Mouse (Mus musculus) liver, postnatal 0 days (tissue): ENCODE data around the gene Prdx5. TPM values are rescaled to one million over a fixed set of nuclear protein-coding genes. Genes with fewer than 3 reads are reported as not detected.

Source experiments
- ATAC-seq: fragments of 200-750 bp; cut with Nextera tagmentation; 2 replicates; pipeline ENCODE4 v1.8.0; 2017; ENCODE audit warnings: mild to moderate bottlenecking, moderate library complexity
- DNase-seq: peaks from one replicate; pipeline ENCODE4 v3.0.0-alpha.2; 2016
- H3K27ac ChIP-seq: fragments of 300-500 bp; sonication (generic); 2 replicates; pipeline ENCODE4 v1.5.1; 2014; ENCODE audit warnings: antibody characterized with exemption, moderate library complexity, mild to moderate bottlenecking, low read depth
- H3K27me3 ChIP-seq: fragments of 300-500 bp; sonication (generic); 2 replicates; pipeline ENCODE4 v1.6.1; 2014; ENCODE audit warnings: low read length, control low read depth, mixed read lengths; ENCODE audit not compliant: insufficient read depth
- H3K36me3 ChIP-seq: fragments of 300-500 bp; sonication (generic); replicated peaks from 2 replicates; pipeline ENCODE4 v1.6.1; 2014; ENCODE audit warnings: mild to moderate bottlenecking, control low read depth, low read length, moderate library complexity, mixed read lengths; ENCODE audit not compliant: insufficient read depth
- H3K4me1 ChIP-seq: fragments of 300-500 bp; sonication (generic); 2 replicates; pipeline ENCODE4 v1.6.1; 2014; ENCODE audit warnings: antibody characterized with exemption, mild to moderate bottlenecking, control low read depth; ENCODE audit not compliant: insufficient read depth
- H3K4me2 ChIP-seq: fragments of 300-500 bp; sonication (generic); 2 replicates; pipeline ENCODE4 v1.6.1; 2014; ENCODE audit warnings: low read depth, mild to moderate bottlenecking, low read length, moderate library complexity, mixed read lengths
- H3K4me3 ChIP-seq: fragments of 300-500 bp; sonication (generic); 2 replicates; pipeline ENCODE4 v1.5.1; 2014; ENCODE audit warnings: low read depth, low read length
- H3K9ac ChIP-seq: fragments of 300-500 bp; sonication (generic); replicated peaks from 2 replicates; pipeline ENCODE4 v1.6.1; 2014; ENCODE audit warnings: mild to moderate bottlenecking, moderate library complexity
- H3K9me3 ChIP-seq: fragments of 300-500 bp; sonication (generic); 2 replicates; pipeline ENCODE4 v1.6.1; 2016; ENCODE audit warnings: mild to moderate bottlenecking, control low read depth, low read length, mixed read lengths
- CTCF ChIP-seq: sonication (generic); IDR thresholded peaks from 2 replicates; pipeline ENCODE4 v1.5.1; 2016; ENCODE audit warnings: antibody characterized with exemption, low read depth
- EP300 ChIP-seq: IDR thresholded peaks from 2 replicates; pipeline ENCODE4 v1.6.1; 2016; ENCODE audit warnings: antibody characterized with exemption, low read depth, mild to moderate bottlenecking
- WGBS: fragments of 180-500 bp; shearing (Covaris S2); extraction: QIAGEN DNeasy Blood & Tissue Kit; methylation state at CpG from one replicate; pipeline ENCODE4 v1.1.7; 2014; ENCODE audit not compliant: insufficient replicate concordance; 5-methylcytosine and 5-hydroxymethylcytosine counted together
- polyA plus RNA-seq: library from polyadenylated mRNA; unstranded; fragments of >200 nt; fragmentation: Nextera tagmentation; extraction: Ambion mirVana; gene quantifications from 2 replicates; pipeline ENCODE4 v1.2.1, GENCODE M21; 2015

The Prdx5 gene
- polyA plus RNA-seq, 1 experiment from 2014 or later, result 371 TPM

- 0% methylated on average over 35 of the region's 35 CpGs for WGBS
- H3K4me3 ChIP-seq, result peak overlapping the region; percentile 60
- H3K4me1 ChIP-seq, result peaks cover 24% of the 10 kb centered on the region
- peak; percentile 85 for ATAC-seq
- no peaks in the 10 kb centered on the region for H3K9me3 ChIP-seq
- TF ChIP-seq EP300, result peak; percentile 62
- TF ChIP-seq CTCF, result no peak
- H3K36me3 ChIP-seq, result peaks cover 11% of the 10 kb centered on the region
- peak; percentile 89 for DNase-seq
- no peaks in the 10 kb centered on the region for H3K27me3 ChIP-seq
- H3K27ac ChIP-seq, result peak overlapping the region; percentile 89
- peak overlapping the region; percentile 100 for H3K4me2 ChIP-seq
- H3K9ac ChIP-seq, result peak overlapping the region; percentile 64
Observed at GRCm38 (mm10) chr19:6951381-6951968, 41.6 kb upstream of the Prdx5 start.

GRCm38 (mm10) chr19:6950613-6951153 is 40.8 kb upstream of the Prdx5 start:
- TF ChIP-seq CTCF, result no peak
- TF ChIP-seq EP300, result no peak
- Histone ChIP-seq H3K4me1 (peaks cover 24% of the 10 kb centered on the region), H3K36me3 (peaks cover 11% of the 10 kb centered on the region), H3K4me3 (peak overlapping the region; percentile 60), H3K9me3 (no peaks in the 10 kb centered on the region), H3K9ac (peak overlapping the region; percentile 64), H3K4me2 (peak overlapping the region; percentile 100), H3K27ac (peak overlapping the region; percentile 89), H3K27me3 (no peaks in the 10 kb centered on the region)
- peak; percentile 47 for DNase-seq
- ATAC-seq, result peak; percentile 11; the same call in 1 of the 2 replicates
- under 1% methylated on average over 28 of the region's 28 CpGs for WGBS

GRCm38 (mm10) chr19:6949951-6950350 is 40.0 kb upstream of the Prdx5 start:
- no peak for DNase-seq
- H3K36me3 ChIP-seq, result peaks cover 8% of the 10 kb centered on the region
- TF ChIP-seq CTCF (no peak), EP300 (no peak)
- H3K9ac ChIP-seq, result no peak overlapping the region; the same call in 1 of the 2 replicates
- no peak for ATAC-seq
- WGBS, result 60% methylated on average over 5 of the region's 5 CpGs
- H3K27ac ChIP-seq, result 0 out of 2 replicates have a peak overlapping the region, but pooled peaks have one; percentile 89
- H3K4me1 ChIP-seq, result peaks cover 24% of the 10 kb centered on the region
- H3K4me3 ChIP-seq, result peak overlapping the region; percentile 60; the same call in 1 of the 2 replicates
- H3K27me3 ChIP-seq, result no peaks in the 10 kb centered on the region
- H3K9me3 ChIP-seq, result no peaks in the 10 kb centered on the region
- H3K4me2 ChIP-seq, result peak overlapping the region; percentile 100

- ATAC-seq (no peak), DNase-seq (no peak)
- 90% methylated on average over 5 of the region's 5 CpGs for WGBS
- H3K27me3 ChIP-seq, result no peaks in the 10 kb centered on the region
- H3K4me3 ChIP-seq, result no peak overlapping the region
- no peak overlapping the region for H3K27ac ChIP-seq
- no peaks in the 10 kb centered on the region for H3K9me3 ChIP-seq
- H3K4me1 ChIP-seq, result peaks cover 24% of the 10 kb centered on the region
- H3K9ac ChIP-seq, result no peak overlapping the region
- TF ChIP-seq CTCF (no peak), EP300 (no peak)
- no peak overlapping the region for H3K4me2 ChIP-seq
- H3K36me3 ChIP-seq, result peaks cover 4% of the 10 kb centered on the region
Observed at GRCm38 (mm10) chr19:6949532-6949931, 39.6 kb upstream of the Prdx5 start.

GRCm38 (mm10) chr19:6948186-6948585 is 38.3 kb upstream of the Prdx5 start:
- DNase-seq, result no peak
- no peak overlapping the region for H3K27ac ChIP-seq
- H3K4me3 ChIP-seq, result no peak overlapping the region
- no peaks in the 10 kb centered on the region for H3K9me3 ChIP-seq
- peaks cover 22% of the 10 kb centered on the region for H3K4me1 ChIP-seq
- H3K9ac ChIP-seq, result no peak overlapping the region
- WGBS, result 72% methylated on average over 4 of the region's 4 CpGs
- no peak for TF ChIP-seq EP300
- ATAC-seq, result no peak
- no peaks in the 10 kb centered on the region; the same call in 1 of the 2 replicates for H3K36me3 ChIP-seq
- H3K27me3 ChIP-seq, result no peaks in the 10 kb centered on the region
- no peak overlapping the region for H3K4me2 ChIP-seq

- WGBS, result 64% methylated on average over 4 of the region's 4 CpGs
- no peak overlapping the region for H3K4me2 ChIP-seq
- no peak overlapping the region for H3K4me3 ChIP-seq
- DNase-seq (no peak), ATAC-seq (no peak)
- no peaks in the 10 kb centered on the region for H3K27me3 ChIP-seq
- H3K9ac ChIP-seq, result no peak overlapping the region
- no peaks in the 10 kb centered on the region; the same call in 1 of the 2 replicates for H3K36me3 ChIP-seq
- H3K27ac ChIP-seq, result no peak overlapping the region
- H3K4me1 ChIP-seq, result peaks cover 22% of the 10 kb centered on the region
- H3K9me3 ChIP-seq, result no peaks in the 10 kb centered on the region
- TF ChIP-seq EP300 (no peak), CTCF (no peak)
Observed at GRCm38 (mm10) chr19:6947742-6948141, 37.8 kb upstream of the Prdx5 start.
